Mouse (Mus musculus): ENCODE measurements at regions not wholly inside any gene's neighbourhood (a gene's known extent, or its start where the extent isn't known, plus 50 kb on each side); places are given as distances from the start of the nearest gene placed in this dataset.

GRCm38 (mm10) chr14:40308316-40308715 is 584.8 kb downstream of the Sh2d4b start:
- DNase-seq (ENCODE audit: low spot score in 2 of 2), result peak; percentile 80 to 82

- no peak for DNase-seq (ENCODE audit: low spot score in 2 of 2)
Observed at GRCm38 (mm10) chr14:40279194-40279593, 613.9 kb downstream of the Sh2d4b start.

- DNase-seq (ENCODE audit: low spot score in 2 of 2), result peak; percentile 10 to 14
Observed at GRCm38 (mm10) chr14:40275331-40275730, 617.7 kb downstream of the Sh2d4b start.

- DNase-seq (ENCODE audit: low spot score in 2 of 2), result no peak
Observed at GRCm38 (mm10) chr14:40261646-40262045, 631.4 kb downstream of the Sh2d4b start.

GRCm38 (mm10) chr14:40232084-40232483 is 661.0 kb downstream of the Sh2d4b start:
- DNase-seq (ENCODE audit: low spot score in 2 of 2), result no peak

- DNase-seq (ENCODE audit: low spot score in 2 of 2), result no peak
Observed at GRCm38 (mm10) chr14:40224331-40224730, 668.7 kb downstream of the Sh2d4b start.
